Mouse (Mus musculus) natural killer cell, adult 2 months (primary cell): ENCODE results near the gene Atxn2l.

Source experiments
- DNase-seq, 2 experiments: peaks; one replicate each; pipeline ENCODE4 v3.0.0; 2022; ENCODE audit warnings: low spot score in 2 of 2

The Atxn2l gene

GRCm38 (mm10) chr7:126463004-126463403, 40.2 kb downstream of the Atxn2l start, which contains the start of gene Atp2a1:
Gene Atp2a1 (minus strand): TSS chr7:126463108.
- no peak for DNase-seq

DNA sequence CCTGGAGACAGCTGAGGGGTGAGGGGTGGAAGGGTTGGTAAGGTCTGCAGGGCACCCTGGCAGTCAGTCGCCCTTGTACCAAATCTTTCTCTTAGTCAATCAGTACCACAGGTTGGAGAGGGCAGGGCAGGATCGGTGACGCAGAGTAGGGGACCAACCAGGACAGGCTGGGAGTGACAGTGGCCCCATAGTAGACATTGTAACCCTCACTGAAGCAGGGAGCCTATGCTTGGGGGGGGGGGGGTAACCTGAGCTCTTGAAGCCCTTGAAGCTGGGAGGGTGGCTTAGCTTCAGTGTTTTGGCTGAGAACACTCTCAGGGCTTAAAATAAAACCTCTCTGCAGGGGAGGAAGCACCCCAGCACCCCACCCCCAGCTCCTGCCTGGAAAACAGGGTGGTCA, 41.6 kb downstream of the Atxn2l start:
- no peak for DNase-seq

DNA sequence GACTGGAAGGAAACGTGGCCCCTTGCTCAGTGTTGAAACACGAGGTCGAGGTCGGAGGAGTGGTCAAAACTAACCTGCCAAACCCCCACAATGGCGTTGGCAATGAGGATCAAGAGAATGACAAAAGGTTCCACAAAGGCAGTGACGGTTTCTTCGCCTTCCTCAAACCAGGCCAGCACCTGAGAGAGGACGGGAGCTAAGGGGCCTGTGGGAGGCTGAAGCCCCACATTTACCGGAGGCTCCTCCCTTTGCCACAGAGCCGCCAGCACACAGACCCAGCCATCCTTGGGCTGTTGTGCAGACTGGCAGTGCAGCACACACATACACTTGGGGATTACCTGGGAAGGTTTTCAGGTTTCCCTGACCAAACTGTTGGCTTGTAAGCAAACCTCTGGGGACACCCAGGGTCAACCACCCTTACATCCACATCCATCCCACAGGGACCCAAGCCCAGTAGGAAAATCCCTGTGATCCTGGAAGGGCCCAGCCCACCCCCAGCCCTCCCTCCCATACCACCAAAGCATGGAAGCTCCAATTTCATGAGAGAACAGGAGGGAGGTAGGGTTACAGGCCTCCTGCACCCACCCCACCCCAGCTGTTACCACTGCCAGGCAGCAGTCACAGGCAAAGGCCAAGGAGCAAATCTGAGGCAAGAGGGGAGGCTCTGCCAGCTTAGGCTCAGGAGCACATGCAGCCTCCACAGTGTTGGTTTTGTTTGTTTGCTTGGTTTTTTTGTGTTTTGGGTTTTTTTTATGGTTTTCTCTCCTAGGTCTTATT, 42.4 kb downstream of the Atxn2l start:
- no peak for DNase-seq

GRCm38 (mm10) chr7:126458844-126459618, 44.2 kb downstream of the Atxn2l start:
- DNase-seq = no peak

DNA sequence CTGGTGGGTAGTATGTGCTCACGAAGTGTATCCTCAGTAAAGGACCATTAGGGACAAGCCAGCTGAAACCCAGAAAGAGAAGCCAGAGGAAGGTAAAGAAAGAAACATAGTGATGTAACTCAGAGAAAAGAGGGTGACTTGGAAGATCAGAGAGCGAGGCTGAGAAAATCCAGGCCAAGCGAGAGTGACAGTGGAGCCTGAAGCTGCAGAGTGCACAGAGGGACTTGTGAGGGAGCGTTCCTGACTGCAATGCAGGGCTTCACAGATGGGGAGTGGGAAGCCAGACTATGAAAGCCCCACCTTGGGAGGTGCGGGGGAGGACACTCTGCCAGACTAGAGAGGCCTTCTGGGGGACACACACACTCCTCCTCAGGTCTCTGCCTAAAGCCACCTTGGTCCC, 45.0 kb downstream of the Atxn2l start:
- DNase-seq = no peak

DNA sequence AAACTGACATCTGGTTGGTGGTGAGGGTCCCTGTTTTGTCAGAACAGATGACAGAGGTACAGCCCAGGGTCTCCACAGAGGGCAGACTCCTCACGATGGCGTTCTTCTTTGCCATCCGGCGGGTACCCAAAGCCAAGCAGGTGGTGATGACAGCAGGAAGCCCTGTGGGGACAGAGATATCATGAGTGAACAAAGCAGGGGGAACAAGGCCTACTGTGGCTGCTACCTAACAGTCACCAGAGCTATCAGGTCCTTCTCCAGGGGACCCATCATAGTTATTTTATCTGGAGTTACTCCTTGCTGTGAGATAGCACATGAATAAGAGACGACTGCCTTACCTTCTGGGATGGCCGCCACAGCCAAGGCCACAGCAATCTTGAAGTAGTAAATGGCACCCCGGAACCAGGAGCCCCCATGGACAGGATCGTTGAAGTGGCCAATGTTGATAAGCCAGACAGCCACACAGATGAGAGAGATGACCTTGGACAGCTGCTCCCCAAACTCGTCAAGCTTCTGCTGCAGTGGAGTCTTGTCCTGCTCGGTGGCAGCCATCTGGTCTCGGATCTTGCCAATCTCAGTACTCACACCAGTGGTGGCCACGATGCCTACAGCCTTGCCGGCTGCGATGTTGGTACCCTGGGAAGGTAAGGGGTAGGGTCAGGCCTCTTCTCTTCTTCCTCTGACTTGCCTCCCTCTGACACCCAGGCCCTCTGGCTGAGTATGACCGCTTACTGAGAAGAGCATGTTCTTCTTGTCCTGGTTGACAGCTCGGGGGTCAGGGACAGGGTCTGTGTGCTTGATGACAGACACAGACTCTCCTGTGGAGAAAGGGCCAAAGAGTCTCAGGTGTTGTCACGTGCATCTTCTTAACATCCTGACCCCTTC, 46.6 kb downstream of the Atxn2l start:
- DNase-seq = no peak

DNA sequence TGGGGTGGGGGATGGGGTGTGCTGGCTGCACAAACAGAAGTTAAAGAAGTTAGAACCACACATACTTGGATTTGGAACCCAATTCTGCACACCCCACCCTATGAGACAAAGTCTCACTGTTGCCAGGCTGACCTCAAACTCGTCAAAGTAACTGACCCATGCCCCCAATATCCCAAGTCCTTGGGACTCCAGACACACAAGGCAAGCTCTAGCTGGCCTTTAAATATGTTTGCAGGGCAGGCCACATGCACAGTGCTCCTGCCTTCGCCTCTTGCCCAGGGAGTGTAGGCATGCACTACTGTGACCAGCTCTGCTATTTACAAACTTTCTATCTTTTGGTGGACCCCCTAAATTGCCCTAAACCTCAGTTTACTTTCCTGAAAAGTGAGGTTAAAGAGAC, 48.0 kb downstream of the Atxn2l start:
- DNase-seq = no peak

- DNase-seq = no peak
Measured at GRCm38 (mm10) chr7:126453861-126454260, 49.4 kb downstream of the Atxn2l start.

DNA sequence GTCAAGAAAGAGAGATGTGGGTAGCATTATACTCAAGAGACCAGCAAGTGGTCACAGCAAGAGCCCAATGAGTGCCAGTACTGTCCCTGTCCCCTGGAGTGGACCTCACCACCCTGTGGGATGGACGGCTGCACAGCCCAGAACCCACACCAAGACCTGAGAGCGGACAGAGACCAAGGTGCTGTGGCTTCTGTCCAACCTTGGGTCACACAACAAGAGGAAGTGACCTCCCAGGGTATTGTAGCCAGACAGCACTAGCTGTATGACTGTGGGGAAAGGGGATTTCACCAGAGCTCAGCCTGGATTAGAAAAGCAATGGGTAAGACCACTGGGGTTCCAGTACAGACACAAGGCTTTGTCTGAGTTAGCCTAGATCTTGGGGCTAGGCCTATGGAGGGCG, 51.0 kb downstream of the Atxn2l start:
- DNase-seq = no peak

DNA sequence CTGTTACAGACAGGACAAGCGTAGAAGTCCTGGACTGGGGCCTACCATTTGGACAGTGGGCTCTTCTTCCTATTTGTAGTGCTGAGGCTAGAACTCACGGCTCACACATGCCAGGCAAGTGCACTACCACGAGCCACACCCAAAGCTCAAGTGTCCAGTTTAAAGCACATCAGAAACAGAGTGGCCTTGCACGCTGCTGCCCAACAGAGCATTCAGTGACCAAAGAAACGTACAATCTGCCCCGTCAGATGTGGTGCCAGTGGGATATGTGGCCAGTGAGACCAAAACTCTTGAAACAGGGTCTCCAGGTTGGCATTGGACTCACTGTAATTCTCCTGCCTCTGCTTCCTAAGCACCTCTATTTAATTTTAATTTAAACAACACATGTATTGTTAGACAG, 52.6 kb downstream of the Atxn2l start:
- DNase-seq = no peak

DNA sequence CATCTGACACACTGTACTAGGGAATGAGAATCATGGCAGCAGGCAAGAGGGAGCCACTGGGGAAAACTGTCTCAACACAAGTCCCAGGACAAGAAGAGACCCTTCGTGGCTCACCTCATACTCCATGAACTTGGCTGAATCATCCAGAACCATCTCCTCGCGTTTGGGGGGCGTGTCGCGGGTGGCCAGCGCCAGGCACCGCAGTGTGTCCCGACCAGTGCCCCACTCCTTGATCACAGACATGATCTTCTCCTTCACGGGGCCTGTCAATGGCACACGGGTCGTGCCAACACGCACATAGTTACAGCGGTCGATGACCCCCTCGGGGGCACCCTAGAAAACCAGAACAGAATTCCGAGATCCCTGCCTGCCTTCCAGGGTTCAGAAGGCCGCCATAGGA, 53.2 kb downstream of the Atxn2l start:
- no peak for DNase-seq

GRCm38 (mm10) chr7:126448481-126448880, 54.8 kb downstream of the Atxn2l start:
- DNase-seq = no peak

DNA sequence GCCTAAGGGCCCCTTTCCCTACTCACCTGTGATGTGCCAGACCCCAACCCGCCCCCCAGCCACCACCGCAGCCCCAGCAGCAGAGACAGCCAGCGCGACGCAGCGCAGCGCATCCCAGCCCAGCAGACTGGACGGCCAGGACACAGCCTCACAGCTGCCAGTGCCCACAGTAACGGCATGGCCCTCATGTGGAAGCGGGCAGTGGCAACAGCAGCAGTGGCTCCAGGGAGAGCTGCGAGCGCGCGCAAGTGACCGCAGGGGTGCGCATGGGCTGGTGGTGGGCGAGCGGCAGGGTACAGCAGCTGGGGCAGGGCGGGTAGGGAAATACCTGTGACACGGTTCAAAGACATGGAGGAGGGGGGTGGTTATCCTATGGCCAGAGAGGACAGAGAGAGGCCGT, 57.0 kb downstream of the Atxn2l start:
- DNase-seq = no peak

DNA sequence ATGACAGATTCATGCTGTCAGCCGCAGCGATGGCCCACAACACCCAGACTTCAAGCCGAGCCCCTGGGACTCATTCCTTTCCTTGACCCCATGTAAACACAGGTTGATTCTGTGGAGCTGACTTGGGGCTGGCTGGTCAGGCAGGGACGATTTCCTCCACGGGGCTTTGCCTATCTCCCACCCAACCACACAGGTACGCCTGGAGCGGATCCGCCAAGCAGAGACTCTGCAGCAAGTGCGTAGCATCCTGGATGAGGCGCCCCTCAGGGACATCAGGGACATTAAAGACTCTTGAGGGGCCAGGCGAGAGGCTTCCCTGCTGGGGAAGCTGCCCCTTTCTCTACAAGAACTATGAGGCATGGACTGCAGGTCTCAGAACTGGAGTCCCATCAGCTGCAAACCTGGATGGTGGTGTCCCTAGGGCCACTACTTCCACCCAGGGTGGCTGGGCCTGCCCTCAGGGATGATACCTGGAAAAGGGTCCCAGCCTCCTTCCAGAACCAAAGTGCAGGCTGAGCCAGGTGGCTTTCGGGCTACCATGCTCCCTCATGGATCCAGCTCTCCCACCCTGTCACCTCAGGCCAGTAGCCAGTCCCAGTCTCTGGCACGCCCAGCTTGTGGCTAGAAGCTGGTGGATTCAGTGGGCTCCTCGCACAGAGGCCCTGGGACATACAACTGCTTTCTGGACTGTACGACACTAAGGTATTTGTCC, 58.0 kb downstream of the Atxn2l start:
- no peak for DNase-seq

GRCm38 (mm10) chr7:126444536-126444935, 58.7 kb downstream of the Atxn2l start:
- no peak for DNase-seq

GRCm38 (mm10) chr7:126443997-126444396, 59.2 kb downstream of the Atxn2l start:
- DNase-seq = no peak
